Mouse (Mus musculus) forebrain, embryonic 10.5 days (tissue): Measurements from ENCODE around the gene Abcg3. TPM values are rescaled to one million over a fixed set of nuclear protein-coding genes. Genes with fewer than 3 reads are reported as not detected.
"Not testable (repeated sequence)": the region's sequence is repeated elsewhere in the genome, so short reads cannot be mapped to it uniquely, and the experiment has no call there.

Source experiments
- DNase-seq: peaks from one replicate; pipeline ENCODE4 v3.0.0-alpha.2; 2017; ENCODE audit warnings: low spot score; ENCODE audit errors: extremely low spot score
- H3K27ac ChIP-seq: fragments of 300-500 bp; sonication (generic); 2 replicates; pipeline ENCODE4 v1.5.1; 2016; ENCODE audit warnings: mild to moderate bottlenecking
- H3K27me3 ChIP-seq: fragments of 300-500 bp; sonication (generic); 2 replicates; pipeline ENCODE4 v1.6.1; 2016; ENCODE audit warnings: mild to moderate bottlenecking; ENCODE audit not compliant: poor library complexity, severe bottlenecking
- H3K36me3 ChIP-seq: fragments of 300-500 bp; sonication (generic); replicated peaks from 2 replicates; pipeline ENCODE4 v1.6.1; 2016; ENCODE audit warnings: mild to moderate bottlenecking, moderate library complexity
- H3K4me1 ChIP-seq: fragments of 300-500 bp; sonication (generic); 2 replicates; pipeline ENCODE4 v1.6.1; 2016
- H3K4me3 ChIP-seq: fragments of 300-500 bp; sonication (generic); 2 replicates; pipeline ENCODE4 v1.5.1; 2016; ENCODE audit warnings: mild to moderate bottlenecking, moderate library complexity
- H3K9me3 ChIP-seq: fragments of 300-500 bp; sonication (generic); 2 replicates; pipeline ENCODE4 v1.6.1; 2016; ENCODE audit warnings: mild to moderate bottlenecking, moderate library complexity
- WGBS: fragments of 180-500 bp; shearing (Covaris S2); methylation state at CpG from one replicate; pipeline ENCODE4 v1.1.7; 2016; 5-methylcytosine and 5-hydroxymethylcytosine counted together
- polyA plus RNA-seq: library from polyadenylated mRNA; unstranded; fragments of >200 nt; fragmentation: Nextera tagmentation; extraction: Ambion mirVana; gene quantifications from 2 replicates; pipeline ENCODE4 v1.2.1, GENCODE M21; 2016

Abcg3 gene
- polyA plus RNA-seq, result 0.20 and 0.31 TPM in 2 replicates

GRCm38 (mm10) chr5:104982535-104982934, at the start of gene Abcg3:
Gene Abcg3, minus strand, starts transcription at chr5:104982718.
- peaks cover 3% of the 10 kb centered on the region; the same call in 1 of the 2 replicates for H3K4me1 ChIP-seq
- no peaks in the 10 kb centered on the region for H3K27me3 ChIP-seq
- H3K9me3 ChIP-seq, result no peaks in the 10 kb centered on the region
- H3K4me3 ChIP-seq, result no peak within 1 kb of the TSS; the same call in 1 of the 2 replicates
- 44% methylated on average over 12 of the region's 12 CpGs for WGBS
- H3K27ac ChIP-seq, result no peak within 1 kb of the TSS
- H3K36me3 ChIP-seq, result no peaks in the 10 kb centered on the region
- no peak for DNase-seq

DNA sequence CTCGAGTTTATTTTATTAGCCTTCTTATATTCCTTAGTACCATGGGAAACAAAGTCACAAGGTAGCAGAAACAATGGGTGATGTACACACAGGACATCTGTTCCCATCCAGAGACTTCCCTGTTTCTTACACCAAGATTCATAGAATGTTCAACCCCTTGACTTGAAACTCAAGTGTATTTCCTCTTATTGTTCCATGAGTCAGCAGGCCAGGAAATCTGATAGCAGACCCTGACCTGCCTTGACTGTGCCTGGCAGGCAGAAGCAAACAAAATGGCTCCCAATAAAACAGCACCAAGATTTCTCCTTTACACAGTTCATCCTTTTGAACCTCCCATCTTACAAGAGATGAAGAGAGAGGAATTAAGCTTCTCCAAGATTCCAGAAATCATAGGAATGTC, 30.0 kb upstream of the Abcg3 start:
- WGBS, result 89% methylated on average over 1 of the region's 1 CpGs
- Histone ChIP-seq H3K27me3 (no peaks in the 10 kb centered on the region), H3K27ac (no peak overlapping the region), H3K36me3 (no peaks in the 10 kb centered on the region), H3K9me3 (0 out of 2 replicates have a peak, but pooled peaks cover 3% of the 10 kb centered on the region), H3K4me3 (no peak overlapping the region), H3K4me1 (no peaks in the 10 kb centered on the region)
- no peak for DNase-seq

GRCm38 (mm10) chr5:105011570-105011969, 29.1 kb upstream of the Abcg3 start:
- Histone ChIP-seq H3K27ac (no peak overlapping the region), H3K4me3 (no peak overlapping the region), H3K4me1 (no peaks in the 10 kb centered on the region), H3K36me3 (no peaks in the 10 kb centered on the region), H3K27me3 (no peaks in the 10 kb centered on the region), H3K9me3 (0 out of 2 replicates have a peak, but pooled peaks cover 3% of the 10 kb centered on the region)
- 88% methylated on average over 4 of the region's 4 CpGs for WGBS
- DNase-seq, result no peak

GRCm38 (mm10) chr5:105010376-105010775, 27.9 kb upstream of the Abcg3 start:
- H3K27ac ChIP-seq, result no peak overlapping the region
- H3K27me3 ChIP-seq, result no peaks in the 10 kb centered on the region
- H3K9me3 ChIP-seq, result 0 out of 2 replicates have a peak, but pooled peaks cover 3% of the 10 kb centered on the region
- DNase-seq, result no peak
- no peaks in the 10 kb centered on the region for H3K36me3 ChIP-seq
- H3K4me1 ChIP-seq, result no peaks in the 10 kb centered on the region
- H3K4me3 ChIP-seq, result no peak overlapping the region

DNA sequence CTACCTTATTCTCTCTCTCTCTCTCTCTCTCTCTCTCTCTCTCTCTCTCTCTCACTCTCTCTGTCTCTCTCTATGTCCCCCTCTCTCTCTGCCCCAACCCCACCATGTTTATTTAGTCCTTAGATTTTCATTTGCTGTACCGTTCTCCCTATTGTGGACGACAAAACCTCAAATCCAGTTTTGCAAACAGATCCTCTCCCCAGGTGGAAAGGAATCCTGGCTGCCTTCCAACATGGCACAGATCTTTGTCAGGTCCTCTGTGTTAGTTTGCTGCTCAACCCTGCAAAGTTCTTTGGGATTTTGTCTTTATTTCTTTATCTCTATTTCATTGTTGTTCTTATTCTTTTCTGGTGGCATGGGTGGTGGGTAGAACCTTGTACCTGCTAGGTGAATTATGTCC, 6.9 kb upstream of the Abcg3 start:
- H3K27me3 ChIP-seq, result no peaks in the 10 kb centered on the region
- H3K4me3 ChIP-seq, result no peak overlapping the region
- DNase-seq, result no peak
- 95% methylated on average over 2 of the region's 2 CpGs for WGBS
- H3K9me3 ChIP-seq, result peaks cover 6% of the 10 kb centered on the region; the same call in 1 of the 2 replicates
- H3K27ac ChIP-seq, result no peak overlapping the region
- no peaks in the 10 kb centered on the region for H3K4me1 ChIP-seq
- H3K36me3 ChIP-seq, result no peaks in the 10 kb centered on the region

- H3K27ac ChIP-seq, result no peak overlapping the region
- WGBS, result 56% methylated on average over 2 of the region's 2 CpGs
- H3K4me1 ChIP-seq, result no peaks in the 10 kb centered on the region
- H3K36me3 ChIP-seq, result no peaks in the 10 kb centered on the region
- H3K9me3 ChIP-seq, result peaks cover 6% of the 10 kb centered on the region; the same call in 1 of the 2 replicates
- no peak overlapping the region for H3K4me3 ChIP-seq
- no peak for DNase-seq
- H3K27me3 ChIP-seq, result no peaks in the 10 kb centered on the region
Measured at GRCm38 (mm10) chr5:104988000-104988399, 5.5 kb upstream of the Abcg3 start.

GRCm38 (mm10) chr5:104986706-104987105, 4.2 kb upstream of the Abcg3 start:
- WGBS, result 60% methylated on average over 1 of the region's 1 CpGs
- no peak for DNase-seq

GRCm38 (mm10) chr5:104979040-104979513, 3.4 kb downstream of the Abcg3 start:
- peaks cover 3% of the 10 kb centered on the region; the same call in 1 of the 2 replicates for H3K4me1 ChIP-seq
- no peak overlapping the region for H3K4me3 ChIP-seq
- no peaks in the 10 kb centered on the region for H3K36me3 ChIP-seq
- no peaks in the 10 kb centered on the region for H3K9me3 ChIP-seq
- WGBS, result 85% methylated on average over 2 of the region's 2 CpGs
- DNase-seq, result no peak
- no peak overlapping the region for H3K27ac ChIP-seq
- H3K27me3 ChIP-seq, result no peaks in the 10 kb centered on the region

More at GRCm38 (mm10) chr5:104986706-104987105, 4.2 kb upstream of the Abcg3 start:
- H3K4me3 ChIP-seq, result no peak overlapping the region
- H3K9me3 ChIP-seq, result peaks cover 6% of the 10 kb centered on the region; the same call in 1 of the 2 replicates
- H3K27ac ChIP-seq, result no peak overlapping the region
- no peaks in the 10 kb centered on the region for H3K36me3 ChIP-seq
- peaks cover 3% of the 10 kb centered on the region; the same call in 1 of the 2 replicates for H3K4me1 ChIP-seq
- no peaks in the 10 kb centered on the region for H3K27me3 ChIP-seq

GRCm38 (mm10) chr5:104958141-104958793, 24.3 kb downstream of the Abcg3 start:
- Histone ChIP-seq H3K36me3 (no peaks in the 10 kb centered on the region), H3K27ac (no peak overlapping the region), H3K27me3 (no peaks in the 10 kb centered on the region), H3K4me3 (no peak overlapping the region), H3K4me1 (no peaks in the 10 kb centered on the region), H3K9me3 (peaks cover 5% of the 10 kb centered on the region; the same call in 1 of the 2 replicates)
- WGBS, result 86% methylated on average over 2 of the region's 2 CpGs
- no peak for DNase-seq

- Histone ChIP-seq H3K36me3 (no peaks in the 10 kb centered on the region), H3K27ac (no peak overlapping the region), H3K4me1 (no peaks in the 10 kb centered on the region), H3K4me3 (no peak overlapping the region), H3K27me3 (no peaks in the 10 kb centered on the region), H3K9me3 (peaks cover 5% of the 10 kb centered on the region; the same call in 1 of the 2 replicates)
- no peak for DNase-seq
- 92% methylated on average over 3 of the region's 3 CpGs for WGBS
Measured at GRCm38 (mm10) chr5:104955208-104955607, 27.3 kb downstream of the Abcg3 start.

DNA sequence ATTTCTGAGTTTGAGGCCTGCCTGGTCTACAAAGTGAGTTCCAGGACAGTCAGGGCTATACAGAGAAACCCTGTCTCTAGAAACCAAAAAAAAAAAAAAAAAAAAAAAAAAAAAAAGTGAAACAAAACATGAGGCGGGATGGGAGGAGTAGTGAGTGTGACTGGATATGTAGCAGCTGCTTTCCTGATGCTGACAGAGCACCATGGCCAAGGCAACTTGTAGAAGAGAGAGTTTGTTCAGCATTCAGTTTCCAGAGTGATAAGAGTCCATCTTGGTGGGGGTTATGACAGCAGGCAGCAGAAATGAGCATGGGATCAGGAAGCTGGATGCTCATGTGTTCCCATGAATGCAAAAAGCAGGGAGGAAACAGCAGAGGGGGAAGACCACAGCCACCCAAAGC, 35.6 kb downstream of the Abcg3 start:
- no peak overlapping the region for H3K27ac ChIP-seq
- no peaks in the 10 kb centered on the region; the same call in 1 of the 2 replicates for H3K9me3 ChIP-seq
- H3K27me3 ChIP-seq, result no peaks in the 10 kb centered on the region
- no peak overlapping the region for H3K4me3 ChIP-seq
- H3K36me3 ChIP-seq, result no peaks in the 10 kb centered on the region
- WGBS, result 88% methylated on average over 1 of the region's 1 CpGs
- no peak for DNase-seq
- H3K4me1 ChIP-seq, result no peaks in the 10 kb centered on the region

DNA sequence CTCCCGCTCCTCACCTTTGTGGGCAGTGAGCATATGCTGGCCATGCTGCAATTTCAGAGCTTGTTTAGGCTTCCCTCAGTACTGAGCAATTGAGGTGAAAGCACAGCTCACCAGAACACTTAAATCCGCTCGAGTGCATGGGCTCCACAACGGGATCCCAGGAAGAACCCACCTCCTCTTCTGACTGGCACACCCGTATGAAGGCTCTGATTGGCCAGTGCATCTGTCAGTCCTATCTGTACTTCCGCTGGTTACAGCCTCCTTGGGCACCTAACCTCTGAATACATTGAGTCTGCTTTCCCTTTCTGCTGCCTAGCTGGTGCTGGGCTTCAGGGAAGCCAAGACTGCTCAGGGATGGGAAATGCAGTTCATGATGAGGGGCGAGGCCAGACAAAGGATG, 48.4 kb downstream of the Abcg3 start:
- 83% methylated on average over 7 of the region's 7 CpGs for WGBS

GRCm38 (mm10) chr5:104906556-104906955, 76.0 kb downstream of the Abcg3 start:
- not testable (repeated sequence) for DNase-seq, H3K27me3 ChIP-seq, H3K36me3 ChIP-seq, H3K4me1 ChIP-seq, H3K27ac ChIP-seq, H3K4me3 ChIP-seq
- H3K9me3 ChIP-seq, result peaks cover 14% of the 10 kb centered on the region; the same call in 1 of the 2 replicates
- 92% methylated on average over 5 of the region's 5 CpGs for WGBS

More for the DNA sequence above, 48.4 kb downstream of the Abcg3 start:
- H3K9me3 ChIP-seq, result peaks cover 19% of the 10 kb centered on the region
- H3K4me3 ChIP-seq, result no peak overlapping the region
- H3K4me1 ChIP-seq, result no peaks in the 10 kb centered on the region
- H3K27me3 ChIP-seq, result no peaks in the 10 kb centered on the region
- no peak for DNase-seq
- H3K27ac ChIP-seq, result no peak overlapping the region
- H3K36me3 ChIP-seq, result no peaks in the 10 kb centered on the region
